Mouse (Mus musculus) frontal cortex, adult (tissue): ENCODE results near the gene Slc35b2.
A peak's percentile ranks its signal among the peaks of the same experiment; 100 is the strongest.

Source experiments
- ATAC-seq: cut with Nextera tagmentation; 2 replicates; pipeline ENCODE4 v1.9.2; 2017; ENCODE audit warnings: mild to moderate bottlenecking, moderate library complexity, mixed read lengths; ENCODE audit not compliant: low TSS enrichment

Slc35b2 gene

GRCm38 (mm10) chr17:45584096-45584896, 20.6 kb downstream of the Slc35b2 start:
- ATAC-seq = peak; percentile 14; the same call in 1 of the 2 replicates

DNA sequence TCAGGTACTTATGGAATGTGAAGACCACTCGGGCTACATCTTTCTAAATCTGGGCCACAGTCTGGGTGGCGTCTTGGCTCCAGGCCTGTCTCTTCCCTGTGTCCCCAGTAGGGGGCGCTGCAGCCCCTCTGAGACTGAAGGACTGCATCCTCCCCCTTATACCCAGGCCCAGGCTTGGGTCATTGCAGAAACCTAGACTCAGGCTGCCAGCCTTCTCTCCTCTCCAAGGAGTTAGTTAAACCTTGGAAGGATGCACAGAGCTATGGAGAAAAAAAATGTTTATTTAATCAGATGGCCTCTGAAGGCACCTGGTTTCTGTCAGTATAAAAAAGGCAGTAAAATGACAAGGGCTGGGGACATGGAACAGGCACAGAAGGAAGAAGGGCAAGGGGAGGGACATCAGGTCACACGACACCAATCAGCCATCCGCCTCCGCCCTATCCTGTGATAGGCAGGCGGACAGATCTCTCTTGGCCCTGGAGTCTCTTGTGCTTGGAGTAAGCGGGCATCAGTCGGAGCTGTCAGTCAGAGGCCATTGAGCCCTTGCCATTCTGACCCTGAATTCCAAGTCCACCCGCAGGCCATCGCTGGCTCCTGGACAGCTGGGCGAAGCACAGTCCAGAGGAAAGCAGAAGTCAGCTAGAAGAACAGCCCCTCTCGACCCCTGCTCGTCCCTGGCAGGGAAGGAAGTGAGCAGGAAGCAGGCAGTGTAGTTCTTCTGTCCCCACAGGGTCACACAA, 21.4 kb downstream of the Slc35b2 start:
- peak; percentile 32 for ATAC-seq

DNA sequence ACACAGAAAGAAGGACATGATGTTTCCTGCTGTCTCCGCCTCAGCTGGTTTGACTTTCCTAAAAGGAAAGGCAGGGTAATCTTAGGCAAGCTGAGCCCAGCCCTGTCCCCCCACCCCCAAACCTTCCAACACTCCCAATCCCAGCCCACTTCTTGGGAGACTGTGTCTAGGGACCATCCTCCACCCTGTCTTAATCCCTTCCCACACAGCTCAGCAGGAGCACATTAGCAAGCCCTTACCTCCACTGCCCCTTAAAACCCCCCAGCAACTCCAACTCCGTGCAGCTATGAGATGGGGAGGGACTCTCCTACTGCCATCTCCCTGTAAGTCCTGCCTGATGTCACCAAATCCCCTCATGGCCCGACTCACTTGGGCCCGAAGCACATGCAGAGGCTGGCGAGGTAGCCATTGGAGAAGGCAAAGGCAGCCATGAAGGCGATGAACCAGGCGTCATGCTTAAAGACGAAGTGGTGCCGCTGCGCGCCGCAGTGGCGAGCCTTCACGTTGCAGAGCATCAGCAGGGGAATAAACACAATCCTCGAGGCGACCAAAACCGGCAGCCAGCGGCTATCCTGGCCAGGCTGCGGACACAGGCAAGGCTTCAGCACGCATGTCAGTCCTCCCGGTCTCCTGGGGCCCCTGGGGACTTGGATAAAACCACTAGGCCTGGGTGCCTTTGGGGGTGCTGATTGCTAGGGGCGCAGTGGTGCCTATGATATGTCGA, 22.2 kb downstream of the Slc35b2 start:
- peak; percentile 8; the same call in 1 of the 2 replicates for ATAC-seq

- no peak for ATAC-seq
Observed at GRCm38 (mm10) chr17:45586449-45586837, 22.8 kb downstream of the Slc35b2 start.

DNA sequence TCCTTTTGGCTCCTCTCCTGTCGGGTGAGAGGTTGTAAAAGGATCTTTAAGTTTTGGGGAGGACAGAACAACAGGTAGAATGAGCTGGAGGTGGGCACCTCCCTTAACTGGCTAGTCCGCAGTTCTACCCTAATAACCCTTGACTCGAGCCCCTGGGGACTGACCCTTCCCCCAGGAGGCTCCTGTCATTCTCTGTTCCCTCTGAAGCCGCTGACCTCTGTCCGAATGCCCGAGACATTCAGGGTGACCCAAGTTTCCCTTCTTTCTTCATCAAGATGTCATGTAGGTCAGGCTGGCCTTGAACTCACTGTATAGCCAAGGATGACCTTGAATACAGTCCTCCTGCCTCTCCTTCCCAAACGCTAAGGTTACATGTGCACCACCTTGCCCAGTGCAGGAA, 24.7 kb downstream of the Slc35b2 start:
- no peak for ATAC-seq

- no peak for ATAC-seq
Observed at GRCm38 (mm10) chr17:45589236-45589635, 25.6 kb downstream of the Slc35b2 start.

DNA sequence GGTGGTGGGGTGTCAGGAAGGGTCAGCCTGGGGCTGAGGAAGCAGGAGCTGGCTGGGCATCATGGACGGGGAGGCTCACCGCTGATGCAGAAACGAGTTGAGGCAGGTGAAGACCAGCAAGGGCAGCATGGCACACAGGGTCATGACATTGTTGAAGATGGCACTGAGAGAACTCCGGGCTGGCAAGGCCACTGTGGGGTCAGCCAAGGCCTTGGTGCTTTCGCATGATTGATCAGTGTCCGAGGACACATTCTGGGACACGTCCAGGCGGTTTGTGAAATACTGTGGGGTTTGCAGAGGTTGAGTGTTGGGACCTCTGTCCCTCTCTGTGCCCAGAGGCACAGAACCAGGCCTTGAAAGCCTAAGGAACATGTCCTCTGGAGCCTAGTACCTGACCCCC, 26.2 kb downstream of the Slc35b2 start:
- no peak for ATAC-seq

DNA sequence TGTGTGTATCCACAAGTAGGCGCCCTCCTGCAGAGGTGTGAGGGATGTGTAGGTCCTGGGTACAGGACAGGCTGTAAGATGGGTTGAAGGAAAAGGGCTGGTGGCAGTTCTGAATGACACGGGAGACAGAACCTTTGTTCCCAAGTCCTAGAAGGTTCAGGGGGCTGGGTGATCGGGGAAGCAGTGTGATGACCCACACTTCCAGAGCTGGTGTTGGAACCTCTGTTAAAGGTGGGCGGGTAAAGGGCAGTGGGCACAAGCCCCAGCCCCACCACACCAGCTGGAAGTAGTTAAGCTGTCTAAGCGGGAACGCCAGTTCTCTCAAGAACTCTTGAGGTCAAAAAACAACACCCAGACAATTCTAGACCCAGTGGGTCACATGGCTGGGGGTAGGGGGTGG, 26.7 kb downstream of the Slc35b2 start:
- no peak for ATAC-seq

DNA sequence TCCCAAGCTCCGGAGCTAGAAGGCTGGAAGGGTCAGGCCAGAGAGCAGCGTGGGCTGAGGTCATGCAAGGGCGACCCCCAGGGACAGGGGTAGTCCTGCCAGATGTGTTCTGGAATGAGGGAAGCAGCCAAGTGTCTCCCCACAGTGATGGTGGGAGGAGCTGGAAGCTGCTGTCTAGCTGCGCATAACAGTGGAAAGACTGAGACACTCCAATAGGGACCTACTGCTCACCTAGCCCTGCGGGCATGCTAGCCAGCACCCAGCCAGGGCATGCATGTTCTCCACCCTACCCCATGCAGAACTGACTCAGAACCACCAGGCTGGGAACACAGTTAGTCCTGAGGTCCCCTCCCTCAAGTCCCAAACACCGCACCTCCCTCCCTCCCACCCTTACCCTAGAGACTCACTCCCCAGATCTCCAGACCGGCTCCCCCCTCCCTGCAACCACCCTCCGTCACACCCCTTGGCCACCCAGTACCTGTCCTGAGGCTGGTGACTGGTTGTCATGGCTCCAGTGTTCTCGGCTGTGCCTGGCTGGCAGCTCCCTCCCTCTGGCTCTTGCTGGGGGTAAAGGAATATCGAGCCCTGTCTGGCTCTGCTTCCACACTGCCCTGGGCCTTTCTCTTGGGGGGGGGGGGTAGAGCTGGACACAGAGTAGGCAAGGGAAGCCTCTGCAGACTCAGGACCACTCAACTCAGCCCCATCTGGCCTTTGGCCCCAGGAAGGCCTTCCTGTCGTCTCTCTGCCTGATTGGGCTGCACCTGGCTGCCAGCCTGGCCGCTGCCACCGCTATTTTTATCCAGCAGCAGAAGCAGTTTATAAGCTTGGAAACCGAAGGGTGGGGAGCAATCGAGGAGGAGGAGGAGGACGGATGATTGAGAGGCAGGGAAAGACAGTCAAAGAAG, 28.3 kb downstream of the Slc35b2 start:
- peak; percentile 27; the same call in 1 of the 2 replicates for ATAC-seq

DNA sequence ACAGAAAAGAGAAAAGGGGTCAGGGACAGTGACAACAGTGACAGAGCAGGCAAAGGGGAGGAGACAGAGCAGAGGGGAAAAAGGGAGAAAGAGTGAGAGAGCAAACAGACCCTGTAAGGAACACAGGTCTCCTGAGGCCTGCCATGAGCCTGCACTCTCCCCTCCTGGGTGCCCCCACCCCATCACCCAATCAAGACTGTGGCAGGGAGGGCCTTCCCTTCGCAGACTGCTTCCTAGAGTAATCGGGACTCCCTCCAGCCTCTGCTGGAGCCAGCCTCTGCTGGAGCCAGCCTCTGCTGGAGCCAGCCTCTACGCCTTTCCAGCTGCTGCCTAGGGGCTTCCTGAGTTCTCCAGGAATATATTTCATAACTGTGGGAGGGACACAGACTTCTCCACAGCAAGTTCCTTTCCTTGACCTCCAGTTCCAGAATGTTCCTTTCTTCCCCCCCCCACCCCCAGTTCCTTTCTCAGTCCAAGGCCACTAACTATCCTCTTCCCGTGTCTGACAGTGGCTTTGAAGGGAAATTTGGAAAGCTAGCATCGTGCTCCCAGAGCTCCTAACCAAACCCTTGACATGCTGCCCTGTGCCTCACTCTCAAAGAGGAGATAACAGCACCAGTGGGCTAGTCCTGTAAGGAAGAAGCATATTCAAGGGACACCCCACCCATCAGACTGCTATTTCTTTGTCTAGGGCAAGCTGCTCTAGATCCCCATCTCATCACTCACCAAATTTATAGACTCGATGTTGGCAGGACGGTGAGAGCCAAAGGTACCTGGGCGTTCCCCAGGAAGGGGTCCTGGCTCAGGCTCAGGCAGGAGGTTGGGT, 29.1 kb downstream of the Slc35b2 start:
- ATAC-seq = peak; percentile 17; the same call in 1 of the 2 replicates

GRCm38 (mm10) chr17:45593479-45593878, 29.8 kb downstream of the Slc35b2 start:
- no peak for ATAC-seq

- ATAC-seq = no peak
Observed at GRCm38 (mm10) chr17:45594195-45594594, 30.5 kb downstream of the Slc35b2 start.

GRCm38 (mm10) chr17:45594881-45595735, 31.4 kb downstream of the Slc35b2 start:
- ATAC-seq = 0 out of 2 replicates have a peak, but pooled peaks have one; percentile 7

- ATAC-seq = no peak
Observed at GRCm38 (mm10) chr17:45595736-45596390, 32.2 kb downstream of the Slc35b2 start.

GRCm38 (mm10) chr17:45596631-45597396, 33.1 kb downstream of the Slc35b2 start:
- ATAC-seq = peak; percentile 64

DNA sequence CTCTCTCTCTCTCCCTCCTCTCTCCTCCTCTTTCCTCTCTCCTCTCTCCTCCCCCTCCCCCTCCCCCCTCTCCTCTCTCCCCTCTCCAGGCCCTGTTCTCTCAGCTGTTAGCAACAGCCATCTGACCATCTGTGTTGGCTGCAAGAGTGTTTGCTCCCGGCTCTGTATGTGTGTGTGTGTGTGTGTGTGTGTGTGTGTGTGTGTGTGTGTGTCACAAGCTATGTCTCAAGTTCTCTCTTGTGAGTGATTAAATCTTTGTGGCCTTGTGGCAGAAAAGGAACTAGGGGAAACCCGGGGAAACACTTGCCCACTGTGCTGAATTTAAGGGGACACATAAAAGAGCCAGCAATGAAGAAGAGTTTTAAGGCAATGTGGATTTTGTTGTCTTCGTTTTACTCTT, 34.1 kb downstream of the Slc35b2 start:
- no peak for ATAC-seq

DNA sequence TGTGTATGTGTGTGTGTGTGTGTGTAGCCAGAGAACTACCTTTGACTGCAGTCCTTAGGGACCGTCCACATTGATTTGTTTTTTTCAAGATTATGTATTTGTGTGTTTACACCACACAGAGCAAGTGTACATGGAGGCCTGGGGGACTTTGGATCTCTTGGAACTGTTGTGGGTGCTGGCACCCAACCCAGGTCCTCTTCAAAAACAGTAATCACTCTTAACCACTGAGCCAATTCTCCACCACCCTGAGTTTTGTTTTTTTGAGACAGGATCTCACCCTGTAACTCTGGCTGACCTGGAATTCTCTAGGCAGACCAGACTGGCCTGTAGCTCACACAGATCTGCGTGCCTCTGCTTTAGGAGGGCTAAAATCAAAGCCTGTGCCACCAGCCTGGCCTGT, 34.7 kb downstream of the Slc35b2 start:
- no peak for ATAC-seq

GRCm38 (mm10) chr17:45598891-45599290, 35.2 kb downstream of the Slc35b2 start:
- ATAC-seq = no peak
